Mouse (Mus musculus) midbrain, embryonic 16.5 days (tissue): ENCODE data around the gene Kcnj8. TPM values are rescaled to one million over a fixed set of nuclear protein-coding genes. Genes with fewer than 3 reads are reported as not detected.
A peak's percentile ranks its signal among the peaks of the same experiment; 100 is the strongest.
"Not testable (repeated sequence)": the region's sequence is repeated elsewhere in the genome, so short reads cannot be mapped to it uniquely, and the experiment has no call there.

ENCODE experiments used
- ATAC-seq: fragments of 200-750 bp; cut with Nextera tagmentation; 2 replicates; pipeline ENCODE4 v1.8.0; 2017; ENCODE audit warnings: moderate TSS enrichment
- H3K27ac ChIP-seq: fragments of 300-500 bp; sonication (generic); 2 replicates; pipeline ENCODE4 v1.5.1; 2014; ENCODE audit warnings: mild to moderate bottlenecking, low read length, mixed read lengths
- H3K27me3 ChIP-seq: fragments of 300-500 bp; sonication (generic); 2 replicates; pipeline ENCODE4 v1.6.1; 2014; ENCODE audit warnings: low read depth, low read length, mixed read lengths; ENCODE audit not compliant: control insufficient read depth, insufficient read depth
- H3K36me3 ChIP-seq: fragments of 300-500 bp; sonication (generic); 2 replicates; pipeline ENCODE4 v1.6.1; 2014; ENCODE audit warnings: mild to moderate bottlenecking, low read length, moderate library complexity, mixed read lengths; ENCODE audit not compliant: control insufficient read depth, insufficient read depth
- H3K4me1 ChIP-seq: fragments of 300-500 bp; sonication (generic); 2 replicates; pipeline ENCODE4 v1.6.1; 2014; ENCODE audit warnings: mild to moderate bottlenecking, low read length, mixed read lengths; ENCODE audit not compliant: control insufficient read depth, insufficient read depth
- H3K4me2 ChIP-seq: fragments of 300-500 bp; sonication (generic); 2 replicates; pipeline ENCODE4 v1.6.1; 2014; ENCODE audit warnings: mild to moderate bottlenecking, low read length, mixed read lengths
- H3K4me3 ChIP-seq: fragments of 300-500 bp; sonication (generic); 2 replicates; pipeline ENCODE4 v1.5.1; 2014; ENCODE audit warnings: low read depth, mild to moderate bottlenecking, low read length, moderate library complexity, mixed read lengths
- H3K9ac ChIP-seq: fragments of 300-500 bp; sonication (generic); 2 replicates; pipeline ENCODE4 v1.6.1; 2014; ENCODE audit warnings: low read depth, low read length, mixed read lengths
- H3K9me3 ChIP-seq: fragments of 300-500 bp; sonication (generic); replicated peaks from 2 replicates; pipeline ENCODE4 v1.6.1; 2014; ENCODE audit warnings: mild to moderate bottlenecking, low read length, mixed read lengths; ENCODE audit not compliant: control insufficient read depth, poor library complexity, severe bottlenecking
- WGBS: fragments of 180-500 bp; shearing (Covaris S2); extraction: QIAGEN DNeasy Blood & Tissue Kit; methylation state at CpG from one replicate; pipeline ENCODE4 v1.1.7; 2014; 5-methylcytosine and 5-hydroxymethylcytosine counted together
- polyA plus RNA-seq: library from polyadenylated mRNA; unstranded; fragments of >200 nt; fragmentation: Nextera tagmentation; extraction: Ambion mirVana; gene quantifications from 2 replicates; pipeline ENCODE4 v1.2.1, GENCODE M21; 2015

The Kcnj8 gene
- polyA plus RNA-seq, 1 experiment from 2014 or later: 14.7 TPM

- Histone ChIP-seq H3K27me3 (no peaks in the 10 kb centered on the region), H3K36me3 (no peaks in the 10 kb centered on the region), H3K9me3 (no peaks in the 10 kb centered on the region), H3K4me1 (no peaks in the 10 kb centered on the region), H3K27ac (no peak overlapping the region), H3K4me2 (no peak overlapping the region), H3K4me3 (no peak overlapping the region), H3K9ac (no peak overlapping the region)
- ATAC-seq: peak; percentile 88
- WGBS: 6% methylated on average over 4 of the region's 4 CpGs
Observed at GRCm38 (mm10) chr6:142524635-142525308, 46.6 kb downstream of the Kcnj8 start.

GRCm38 (mm10) chr6:142521591-142522110 lies 49.8 kb downstream of the Kcnj8 start:
- H3K4me1 ChIP-seq: no peaks in the 10 kb centered on the region
- no peak overlapping the region for H3K27ac ChIP-seq
- H3K27me3 ChIP-seq: no peaks in the 10 kb centered on the region
- no peak for ATAC-seq
- no peak overlapping the region for H3K4me2 ChIP-seq
- no peak overlapping the region for H3K9ac ChIP-seq
- no peaks in the 10 kb centered on the region for H3K36me3 ChIP-seq
- no peak overlapping the region for H3K4me3 ChIP-seq
- 87% methylated on average over 12 of the region's 12 CpGs for WGBS
- H3K9me3 ChIP-seq: no peaks in the 10 kb centered on the region

- no peak overlapping the region for H3K9ac ChIP-seq
- H3K4me1 ChIP-seq: no peaks in the 10 kb centered on the region
- ATAC-seq: peak; percentile 77
- no peaks in the 10 kb centered on the region for H3K36me3 ChIP-seq
- WGBS: 15% methylated on average over 6 of the region's 6 CpGs
- no peak overlapping the region for H3K27ac ChIP-seq
- no peak overlapping the region for H3K4me3 ChIP-seq
- no peaks in the 10 kb centered on the region for H3K27me3 ChIP-seq
- H3K9me3 ChIP-seq: no peaks in the 10 kb centered on the region
- no peak overlapping the region for H3K4me2 ChIP-seq
Observed at GRCm38 (mm10) chr6:142519110-142519509, 52.3 kb downstream of the Kcnj8 start.

- not testable (repeated sequence) for ATAC-seq, H3K4me1 ChIP-seq, H3K4me2 ChIP-seq, H3K4me3 ChIP-seq, H3K27me3 ChIP-seq, H3K9ac ChIP-seq, H3K36me3 ChIP-seq, H3K27ac ChIP-seq, H3K9me3 ChIP-seq
- 76% methylated on average over 9 of the region's 9 CpGs for WGBS
Observed at GRCm38 (mm10) chr6:142515379-142515778, 56.0 kb downstream of the Kcnj8 start.

- Histone ChIP-seq H3K27me3 (peaks cover 5% of the 10 kb centered on the region), H3K27ac (no peak overlapping the region), H3K4me2 (no peak overlapping the region), H3K4me3 (no peak overlapping the region), H3K4me1 (no peaks in the 10 kb centered on the region), H3K36me3 (no peaks in the 10 kb centered on the region), H3K9ac (no peak overlapping the region), H3K9me3 (no peaks in the 10 kb centered on the region)
- WGBS: 1% methylated on average over 10 of the region's 10 CpGs
- ATAC-seq: no peak
Observed at GRCm38 (mm10) chr6:142514912-142515311, 56.5 kb downstream of the Kcnj8 start.

Other genes starting within 250 kb of the Kcnj8 start
- 0.45 and 0.74 TPM in 2 replicates for gene Slco1a5, start 248.6 kb downstream of the Kcnj8 start, polyA plus RNA-seq
- 22.6 and 27.0 TPM in 2 replicates for gene Pyroxd1, start 226.0 kb downstream of the Kcnj8 start, polyA plus RNA-seq
- gene Recql, start 184.5 kb downstream of the Kcnj8 start, polyA plus RNA-seq: 25.6 and 27.4 TPM in 2 replicates
- gene Golt1b, start 184.4 kb downstream of the Kcnj8 start, polyA plus RNA-seq: 80.1 and 82.4 TPM in 2 replicates
- gene Spx, start 158.2 kb downstream of the Kcnj8 start, polyA plus RNA-seq: 8.1 and 9.0 TPM in 2 replicates
- gene Gys2, start 98.5 kb downstream of the Kcnj8 start, polyA plus RNA-seq: 0.09 TPM in 1 of 2 replicates, not detected in the other
- gene Ldhb, start 63.7 kb downstream of the Kcnj8 start, polyA plus RNA-seq: 407 and 436 TPM in 2 replicates
- 3.1 and 3.7 TPM in 2 replicates for gene Abcc9, start 130.7 kb upstream of the Kcnj8 start, polyA plus RNA-seq
- 226 and 229 TPM in 2 replicates for gene Cmas, start 185.1 kb upstream of the Kcnj8 start, polyA plus RNA-seq
- 0.24 and 0.25 TPM in 2 replicates for gene Sult6b2, start 232.9 kb upstream of the Kcnj8 start, polyA plus RNA-seq